Mouse (Mus musculus) gastrocnemius, postnatal 25 days (tissue): Measurements from ENCODE around the gene Higd1c. TPM values are rescaled to one million over a fixed set of nuclear protein-coding genes. Genes with fewer than 3 reads are reported as not detected.

Experiments used
- total RNA-seq, 2 experiments: library from RNA; stranded (reverse); gene quantifications; 1 replicate in 1 of 2; 2 replicates in 1 of 2; pipeline ENCODE4 v1.2.3; 2021

Higd1c gene
- total RNA-seq, 2 experiments from 2014 or later = not detected

Other genes with a start within 250 kb of the Higd1c start
- 10 to 100 TPM; 33.3 to 40.1 TPM for gene Atf1, start 136.7 kb upstream of the Higd1c start, total RNA-seq
- not detected for gene Tmprss12, start 83.7 kb upstream of the Higd1c start, total RNA-seq
- 10 to 100 TPM; 29.5 to 37.9 TPM for gene Mettl7a1, start 60.4 kb upstream of the Higd1c start, total RNA-seq
- gene Mettl7a3, start 29.6 kb upstream of the Higd1c start, total RNA-seq = under 1 TPM in 1 of 2 experiments, not detected in 1; 0.29 TPM
- gene Methig1, start 11.4 kb upstream of the Higd1c start, total RNA-seq = not detected
- under 1 TPM; 0.67 to 0.86 TPM for gene Mettl7a2, start 11.3 kb upstream of the Higd1c start, total RNA-seq
- gene Gm5475, start 57.6 kb downstream of the Higd1c start, total RNA-seq = not detected
- 10 to 100 TPM; 36.7 to 41.9 TPM for gene Slc11a2, start 60.5 kb downstream of the Higd1c start, total RNA-seq
- gene Letmd1, start 104.5 kb downstream of the Higd1c start, total RNA-seq = 1 to 10 TPM; 9.1 to 9.9 TPM
- 1 to 10 TPM; 2.1 to 2.6 TPM for gene Csrnp2, start 130.9 kb downstream of the Higd1c start, total RNA-seq
- 10 to 100 TPM in 1 of 2 experiments, 1 to 10 TPM in 1; 9.3 to 11.1 TPM for gene Tfcp2, start 187.5 kb downstream of the Higd1c start, total RNA-seq
- gene Pou6f1, start 235.4 kb downstream of the Higd1c start, total RNA-seq = 10 to 100 TPM; 12.3 to 12.5 TPM